Mouse (Mus musculus) lung, postnatal 0 days (tissue): ENCODE measurements at regions not wholly inside any gene's neighbourhood (a gene's known extent, or its start where the extent isn't known, plus 50 kb on each side); places are given as distances from the start of the nearest gene placed in this dataset.
"Not testable (repeated sequence)": the region's sequence is repeated elsewhere in the genome, so short reads cannot be mapped to it uniquely, and the experiment has no call there.

Experiments
- CTCF ChIP-seq: IDR thresholded peaks from 2 replicates; pipeline ENCODE4 v1.5.1; 2016; ENCODE audit warnings: antibody characterized with exemption, mild to moderate bottlenecking
- EP300 ChIP-seq: IDR thresholded peaks from 2 replicates; pipeline ENCODE4 v1.6.1; 2016; ENCODE audit warnings: antibody characterized with exemption, mild to moderate bottlenecking, control low read depth

DNA sequence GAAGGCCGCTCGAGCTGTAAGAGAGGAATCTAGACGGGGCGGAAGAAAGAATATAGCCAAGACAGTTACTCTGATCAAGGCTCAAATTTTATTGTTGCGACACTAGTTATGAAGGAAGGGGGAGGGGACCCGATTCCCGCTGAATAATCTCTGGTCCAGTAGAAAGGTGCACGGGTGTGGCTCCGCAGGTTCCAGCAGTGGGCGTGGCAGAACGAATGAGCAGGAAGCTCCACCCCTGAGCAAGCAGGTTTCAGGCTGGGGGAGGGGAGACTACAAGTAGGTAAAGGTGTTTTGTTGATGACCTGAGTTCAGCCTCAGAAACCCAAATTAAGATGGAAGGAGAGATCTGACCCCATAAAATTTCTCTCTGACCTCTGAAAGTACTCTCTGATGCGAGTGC lies 150.7 kb upstream of the Pkdcc start:
- TF ChIP-seq CTCF, EP300: not testable (repeated sequence)
